Mouse (Mus musculus): ENCODE measurements around the gene Pla1a. TPM values are rescaled to one million over a fixed set of nuclear protein-coding genes. Genes with fewer than 3 reads are reported as not detected.
A peak's percentile ranks its signal among the peaks of the same experiment; 100 is the strongest.

Pla1a gene
- polyA plus RNA-seq, 1 experiment: 2.3 TPM

GRCm38 (mm10) chr16:38346529-38347325 is 86.2 kb downstream of the Pla1a start, which contains the start of the genes Cox17 and Gm21987:
Gene Cox17 (plus strand): TSS chr16:38346991.
Gene Gm21987 (plus strand): TSS chr16:38347040.
- peak within 1 kb of the TSS; percentile 76 for H3K4me3 ChIP-seq (ENCODE audit: insufficient read depth, low read length)
- peaks cover 3% of the 10 kb centered on the region for H3K4me1 ChIP-seq (ENCODE audit: control insufficient read depth, insufficient read depth, low read length)
- TF ChIP-seq CTCF (IDR thresholded peaks at IDR 0.05; ENCODE audit: extremely low read depth, insufficient read depth, low read length) (no peak), POLR2A (IDR thresholded peaks at IDR 0.05; ENCODE audit: extremely low read depth, insufficient read depth, low read length) (peak; percentile 82; the same call in 1 of the 2 replicates)
- H3K27ac ChIP-seq (ENCODE audit: insufficient read depth, low read length): 0 out of 2 replicates have a peak within 1 kb of the TSS, but pooled peaks have one; percentile 18

Other genes with a start within 250 kb of the Pla1a start
- gene Nr1i2, start 138.3 kb downstream of the Pla1a start, polyA plus RNA-seq (2012; rRNA removed): not detected in 2 replicates
- gene Maats1, start 91.0 kb downstream of the Pla1a start, polyA plus RNA-seq (2012; rRNA removed): 0.96 and 1.2 TPM in 2 replicates
- 235 and 239 TPM in 2 replicates for gene Cox17, start 86.2 kb downstream of the Pla1a start, polyA plus RNA-seq (2012; rRNA removed)
- gene Gm21987, start 86.1 kb downstream of the Pla1a start, polyA plus RNA-seq (2012; rRNA removed): not detected in 2 replicates
- 0.62 and 0.81 TPM in 2 replicates for gene Popdc2, start 70.9 kb downstream of the Pla1a start, polyA plus RNA-seq (2012; rRNA removed)
- 61.2 and 61.3 TPM in 2 replicates for gene Adprh, start 19.6 kb upstream of the Pla1a start, polyA plus RNA-seq (2012; rRNA removed)
- gene Cd80, start 22.4 kb upstream of the Pla1a start, polyA plus RNA-seq (2012; rRNA removed): 0.61 and 0.79 TPM in 2 replicates
- 16.2 and 16.8 TPM in 2 replicates for gene Timmdc1, start 89.5 kb upstream of the Pla1a start, polyA plus RNA-seq (2012; rRNA removed)
- gene Poglut1, start 117.1 kb upstream of the Pla1a start, polyA plus RNA-seq (2012; rRNA removed): 56.6 and 59.7 TPM in 2 replicates
- gene Tmem39a, start 125.6 kb upstream of the Pla1a start, polyA plus RNA-seq (2012; rRNA removed): 39.9 and 46.2 TPM in 2 replicates

Data from cortical plate, adult 2 months (tissue).